Mouse (Mus musculus): Measurements from ENCODE around the gene Usp32. TPM values are rescaled to one million over a fixed set of nuclear protein-coding genes. Genes with fewer than 3 reads are reported as not detected.
"Not testable (repeated sequence)": the region's sequence is repeated elsewhere in the genome, so short reads cannot be mapped to it uniquely, and the experiment has no call there.

Usp32 gene
- polyA plus RNA-seq, 1 experiment from 2014 or later: 5.0 TPM

DNA sequence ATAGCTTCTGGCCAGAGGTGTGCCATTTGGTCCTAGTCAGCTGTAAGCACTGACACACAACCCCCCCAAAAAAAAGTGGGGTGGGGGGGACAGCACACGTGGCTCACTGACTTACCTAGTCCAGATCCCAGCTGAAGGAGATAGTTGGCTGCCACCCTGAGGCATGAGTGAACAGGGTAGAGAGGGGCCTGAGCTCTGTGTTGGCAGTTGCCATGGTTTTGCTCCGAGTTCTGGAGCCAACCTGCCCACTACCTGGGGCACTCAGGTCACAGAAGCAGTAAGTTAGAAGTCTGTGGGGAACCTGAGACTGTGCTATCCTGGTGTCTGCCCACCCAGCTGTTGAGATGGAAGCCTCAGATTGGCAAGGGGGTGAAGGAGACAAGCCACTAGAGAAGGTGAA is 30.9 kb upstream of the Usp32 start:
- H3K27ac ChIP-seq (ENCODE audit: low read length): no peak overlapping the region
- H3K27me3 ChIP-seq (ENCODE audit: control insufficient read depth, insufficient read depth, low read length): no peaks in the 10 kb centered on the region
- H3K4me1 ChIP-seq (ENCODE audit: control insufficient read depth, insufficient read depth, low read length): no peaks in the 10 kb centered on the region; the same call in 1 of the 2 replicates
- ATAC-seq (ENCODE audit: insufficient read depth, low FRiP score): no peak
- H3K4me2 ChIP-seq (ENCODE audit: low read depth, low read length): peak overlapping the region; percentile 62; the same call in 1 of the 2 replicates
- H3K9ac ChIP-seq (ENCODE audit: low read length): no peak overlapping the region
- H3K36me3 ChIP-seq (ENCODE audit: control insufficient read depth, insufficient read depth, low read length): no peaks in the 10 kb centered on the region
- no peaks in the 10 kb centered on the region for H3K9me3 ChIP-seq (replicated peaks; ENCODE audit: control insufficient read depth, low read length)
- WGBS: 30% methylated on average over 2 of the region's 2 CpGs
- no peak overlapping the region for H3K4me3 ChIP-seq (replicated peaks; ENCODE audit: low read length)

DNA sequence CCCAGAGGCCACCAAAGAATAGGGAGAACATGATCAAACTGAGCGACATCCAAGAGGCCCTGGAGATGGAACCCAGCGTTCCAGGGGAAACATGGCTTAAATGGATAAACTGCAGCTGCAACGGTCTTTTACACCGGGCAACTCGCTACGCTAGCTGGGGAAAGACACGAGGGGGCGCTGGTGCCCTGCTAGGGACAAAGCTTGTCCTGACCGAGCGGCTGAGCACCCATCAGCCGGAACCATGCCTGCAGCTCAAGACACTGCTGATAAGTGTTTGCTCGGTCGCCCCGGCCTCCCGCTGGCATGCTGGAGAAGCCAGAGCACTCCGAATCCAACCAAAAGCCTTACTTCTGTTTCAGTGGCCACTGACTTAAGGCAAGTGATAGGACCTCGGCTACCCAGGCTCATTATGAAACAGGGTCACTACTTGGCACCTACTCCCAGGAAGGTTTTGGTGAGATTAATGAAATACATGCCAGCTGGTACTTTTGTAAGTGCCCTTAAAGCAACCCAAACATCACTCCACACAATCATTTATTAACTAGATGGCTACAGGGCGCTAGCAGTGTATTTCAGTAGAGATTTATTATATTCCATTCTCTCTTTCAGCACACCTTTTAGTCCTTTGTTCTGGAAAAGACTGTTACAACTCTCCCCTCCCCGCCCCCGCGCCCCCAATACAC is 30.2 kb upstream of the Usp32 start, which contains the start of gene 1700125H20Rik:
1700125H20Rik (plus strand) TSS at position 347 of the 683 bp plus-strand sequence.
- Histone ChIP-seq H3K4me1 (ENCODE audit: control insufficient read depth, insufficient read depth, low read length) (no peaks in the 10 kb centered on the region; the same call in 1 of the 2 replicates), H3K4me2 (ENCODE audit: low read depth, low read length) (peak within 1 kb of the TSS; percentile 62), H3K9ac (ENCODE audit: low read length) (peak within 1 kb of the TSS; percentile 60; the same call in 1 of the 2 replicates), H3K27me3 (ENCODE audit: control insufficient read depth, insufficient read depth, low read length) (no peaks in the 10 kb centered on the region), H3K27ac (ENCODE audit: low read length) (no peak within 1 kb of the TSS), H3K9me3 (replicated peaks; ENCODE audit: control insufficient read depth, low read length) (no peaks in the 10 kb centered on the region), H3K4me3 (replicated peaks; ENCODE audit: low read length) (peak within 1 kb of the TSS; percentile 36), H3K36me3 (ENCODE audit: control insufficient read depth, insufficient read depth, low read length) (no peaks in the 10 kb centered on the region)
- peak; percentile 91 for ATAC-seq (ENCODE audit: insufficient read depth, low FRiP score)
- WGBS: 11% methylated on average over 21 of the region's 21 CpGs

DNA sequence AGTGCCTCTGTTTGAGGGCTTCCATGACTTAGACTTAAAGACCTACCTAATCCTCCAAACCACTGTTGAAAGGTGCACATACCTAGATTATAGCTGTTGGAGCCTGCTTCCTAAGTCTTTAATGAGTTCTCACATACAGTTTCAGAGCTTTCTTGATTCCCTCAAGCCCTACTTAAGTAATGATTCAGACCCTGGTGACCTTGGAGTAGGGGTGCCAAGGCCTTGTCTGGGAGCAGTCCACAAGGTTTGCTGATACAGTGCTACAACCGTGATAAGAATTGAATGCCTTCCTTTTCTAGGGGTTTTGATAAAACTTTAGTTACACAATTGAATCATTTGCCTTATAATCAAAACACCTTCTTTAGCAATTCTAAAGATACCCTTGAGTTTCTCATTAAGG is 27.5 kb upstream of the Usp32 start:
- WGBS: 70% methylated on average over 1 of the region's 1 CpGs
- no peak overlapping the region for H3K4me3 ChIP-seq (replicated peaks; ENCODE audit: low read length)
- ATAC-seq (ENCODE audit: insufficient read depth, low FRiP score): no peak

DNA sequence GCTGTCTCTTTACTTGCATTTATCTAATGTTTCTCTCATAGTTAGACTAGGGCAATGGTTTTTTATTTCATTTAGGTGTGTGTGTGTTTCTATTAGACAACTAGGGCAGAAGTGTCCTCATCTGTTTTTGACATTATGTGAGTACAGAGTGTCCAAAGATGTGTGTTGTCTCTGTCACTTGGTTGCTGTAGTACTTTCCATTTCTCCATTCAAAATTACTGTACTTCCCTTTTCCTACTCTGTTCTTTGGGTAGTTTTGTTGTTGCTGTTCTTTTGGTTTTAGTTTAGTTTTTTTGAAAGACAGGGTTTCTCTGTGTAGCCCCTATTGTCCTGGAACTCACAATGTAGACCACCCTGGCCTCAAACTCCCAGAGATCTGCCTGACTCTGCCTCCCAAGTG is 24.4 kb upstream of the Usp32 start:
- Histone ChIP-seq H3K36me3 (ENCODE audit: control insufficient read depth, insufficient read depth, low read length) (no peaks in the 10 kb centered on the region), H3K9ac (ENCODE audit: low read length) (no peak overlapping the region), H3K4me3 (replicated peaks; ENCODE audit: low read length) (no peak overlapping the region), H3K27ac (ENCODE audit: low read length) (no peak overlapping the region), H3K4me1 (ENCODE audit: control insufficient read depth, insufficient read depth, low read length) (no peaks in the 10 kb centered on the region), H3K4me2 (ENCODE audit: low read depth, low read length) (no peak overlapping the region), H3K27me3 (ENCODE audit: control insufficient read depth, insufficient read depth, low read length) (no peaks in the 10 kb centered on the region), H3K9me3 (replicated peaks; ENCODE audit: control insufficient read depth, low read length) (no peaks in the 10 kb centered on the region)
- ATAC-seq (ENCODE audit: insufficient read depth, low FRiP score): no peak

More for the DNA sequence above, 27.5 kb upstream of the Usp32 start:
- H3K4me1 ChIP-seq (ENCODE audit: control insufficient read depth, insufficient read depth, low read length): no peaks in the 10 kb centered on the region; the same call in 1 of the 2 replicates
- H3K27me3 ChIP-seq (ENCODE audit: control insufficient read depth, insufficient read depth, low read length): no peaks in the 10 kb centered on the region
- H3K27ac ChIP-seq (ENCODE audit: low read length): no peak overlapping the region
- H3K4me2 ChIP-seq (ENCODE audit: low read depth, low read length): no peak overlapping the region
- no peak overlapping the region for H3K9ac ChIP-seq (ENCODE audit: low read length)
- H3K36me3 ChIP-seq (ENCODE audit: control insufficient read depth, insufficient read depth, low read length): no peaks in the 10 kb centered on the region
- H3K9me3 ChIP-seq (replicated peaks; ENCODE audit: control insufficient read depth, low read length): no peaks in the 10 kb centered on the region

DNA sequence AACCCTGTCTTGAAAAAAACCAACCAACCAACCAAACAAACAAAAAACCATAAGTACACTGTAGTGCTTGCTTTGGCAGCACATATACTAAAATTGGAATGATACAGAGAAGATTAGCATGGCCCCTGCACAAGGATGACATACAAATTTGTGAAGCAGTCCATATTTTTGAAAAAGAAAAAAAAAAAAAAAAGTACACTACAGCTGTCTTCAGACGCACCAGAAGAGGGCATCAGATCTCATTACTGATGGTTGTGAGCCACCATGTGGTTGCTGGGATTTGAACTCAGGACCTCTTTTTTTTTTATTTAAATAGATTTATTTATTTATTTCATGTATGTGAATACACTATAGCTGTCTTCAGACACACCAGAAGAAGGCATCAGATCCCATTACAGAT is 23.1 kb upstream of the Usp32 start:
- not testable (repeated sequence) for H3K27ac ChIP-seq (ENCODE audit: low read length); H3K27me3 ChIP-seq (ENCODE audit: control insufficient read depth, insufficient read depth, low read length); H3K9me3 ChIP-seq (replicated peaks; ENCODE audit: control insufficient read depth, low read length); H3K4me2 ChIP-seq (ENCODE audit: low read depth, low read length); H3K9ac ChIP-seq (ENCODE audit: low read length); H3K36me3 ChIP-seq (ENCODE audit: control insufficient read depth, insufficient read depth, low read length); ATAC-seq (ENCODE audit: insufficient read depth, low FRiP score); H3K4me3 ChIP-seq (replicated peaks; ENCODE audit: low read length); H3K4me1 ChIP-seq (ENCODE audit: control insufficient read depth, insufficient read depth, low read length)
- WGBS: 91% methylated on average over 1 of the region's 1 CpGs

GRCm38 (mm10) chr11:85157301-85157700 is 17.3 kb upstream of the Usp32 start:
- H3K4me1 ChIP-seq (ENCODE audit: control insufficient read depth, insufficient read depth, low read length): no peaks in the 10 kb centered on the region
- H3K4me3 ChIP-seq (replicated peaks; ENCODE audit: low read length): no peak overlapping the region
- H3K4me2 ChIP-seq (ENCODE audit: low read depth, low read length): no peak overlapping the region
- no peak for ATAC-seq (ENCODE audit: insufficient read depth, low FRiP score)
- no peak overlapping the region for H3K9ac ChIP-seq (ENCODE audit: low read length)
- H3K27me3 ChIP-seq (ENCODE audit: control insufficient read depth, insufficient read depth, low read length): no peaks in the 10 kb centered on the region
- 68% methylated on average over 2 of the region's 2 CpGs for WGBS
- no peaks in the 10 kb centered on the region for H3K9me3 ChIP-seq (replicated peaks; ENCODE audit: control insufficient read depth, low read length)
- no peaks in the 10 kb centered on the region for H3K36me3 ChIP-seq (ENCODE audit: control insufficient read depth, insufficient read depth, low read length)
- H3K27ac ChIP-seq (ENCODE audit: low read length): no peak overlapping the region

GRCm38 (mm10) chr11:85152256-85152930 is 12.4 kb upstream of the Usp32 start:
- no peaks in the 10 kb centered on the region for H3K36me3 ChIP-seq (ENCODE audit: control insufficient read depth, insufficient read depth, low read length)
- ATAC-seq (ENCODE audit: insufficient read depth, low FRiP score): no peak
- H3K9me3 ChIP-seq (replicated peaks; ENCODE audit: control insufficient read depth, low read length): no peaks in the 10 kb centered on the region
- H3K27me3 ChIP-seq (ENCODE audit: control insufficient read depth, insufficient read depth, low read length): no peaks in the 10 kb centered on the region
- no peak overlapping the region for H3K4me2 ChIP-seq (ENCODE audit: low read depth, low read length)
- no peak overlapping the region for H3K9ac ChIP-seq (ENCODE audit: low read length)
- WGBS: 81% methylated on average over 2 of the region's 2 CpGs
- H3K27ac ChIP-seq (ENCODE audit: low read length): no peak overlapping the region
- H3K4me1 ChIP-seq (ENCODE audit: control insufficient read depth, insufficient read depth, low read length): no peaks in the 10 kb centered on the region
- no peak overlapping the region for H3K4me3 ChIP-seq (replicated peaks; ENCODE audit: low read length)

DNA sequence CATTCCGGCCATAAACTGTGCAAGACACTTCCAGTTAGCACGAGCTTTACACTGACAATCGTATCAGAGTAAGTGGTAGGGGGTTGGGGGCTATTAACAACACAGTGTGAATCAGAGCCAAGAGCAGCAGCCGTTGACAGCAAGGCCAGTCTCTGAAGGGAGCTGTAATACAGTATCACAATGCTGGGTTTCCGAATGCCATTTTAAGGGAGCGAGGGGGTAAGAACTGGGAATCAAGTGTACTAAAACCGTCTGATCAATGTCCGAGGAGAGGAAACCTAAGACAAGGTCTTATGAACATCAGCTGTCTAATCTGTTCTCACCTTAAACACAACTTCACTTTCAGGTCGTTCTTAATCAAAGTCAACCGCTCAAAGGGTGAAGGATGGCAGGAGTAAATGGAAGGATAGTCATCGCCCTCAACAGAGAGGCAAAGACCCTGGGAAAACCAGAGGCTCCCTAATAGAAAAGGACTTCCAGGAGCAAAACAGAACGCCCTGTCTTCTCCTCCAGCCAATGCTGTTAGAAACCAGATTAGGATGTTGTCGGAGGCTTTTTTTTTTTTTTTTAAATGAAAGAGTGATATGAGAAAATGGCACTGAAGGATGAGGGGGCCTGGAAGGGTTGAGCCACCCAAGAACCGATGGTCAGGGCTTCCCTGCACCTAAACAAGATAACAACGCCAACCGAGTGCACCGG is 1.0 kb downstream of the Usp32 start:
- Histone ChIP-seq H3K4me1 (ENCODE audit: control insufficient read depth, insufficient read depth, low read length) (peaks cover 4% of the 10 kb centered on the region), H3K4me3 (replicated peaks; ENCODE audit: low read length) (peak overlapping the region; percentile 88), H3K9ac (ENCODE audit: low read length) (peak overlapping the region; percentile 88), H3K27ac (ENCODE audit: low read length) (peak overlapping the region; percentile 60), H3K36me3 (ENCODE audit: control insufficient read depth, insufficient read depth, low read length) (no peaks in the 10 kb centered on the region), H3K9me3 (replicated peaks; ENCODE audit: control insufficient read depth, low read length) (no peaks in the 10 kb centered on the region), H3K4me2 (ENCODE audit: low read depth, low read length) (peak overlapping the region; percentile 58), H3K27me3 (ENCODE audit: control insufficient read depth, insufficient read depth, low read length) (no peaks in the 10 kb centered on the region)
- 2% methylated on average over 17 of the region's 17 CpGs for WGBS
- no peak for ATAC-seq (ENCODE audit: insufficient read depth, low FRiP score)

- Histone ChIP-seq H3K27ac (ENCODE audit: low read length) (no peak overlapping the region), H3K4me2 (ENCODE audit: low read depth, low read length) (no peak overlapping the region)
- no peak for ATAC-seq (ENCODE audit: insufficient read depth, low FRiP score)
These were observed 8.4 kb downstream of the Usp32 start for GRCm38 (mm10) chr11:85131542-85131941.

More at GRCm38 (mm10) chr11:85131542-85131941, 8.4 kb downstream of the Usp32 start:
- Histone ChIP-seq H3K4me1 (ENCODE audit: control insufficient read depth, insufficient read depth, low read length) (no peaks in the 10 kb centered on the region), H3K4me3 (replicated peaks; ENCODE audit: low read length) (no peak overlapping the region), H3K36me3 (ENCODE audit: control insufficient read depth, insufficient read depth, low read length) (no peaks in the 10 kb centered on the region), H3K27me3 (ENCODE audit: control insufficient read depth, insufficient read depth, low read length) (no peaks in the 10 kb centered on the region), H3K9me3 (replicated peaks; ENCODE audit: control insufficient read depth, low read length) (no peaks in the 10 kb centered on the region), H3K9ac (ENCODE audit: low read length) (no peak overlapping the region)
- WGBS: 51% methylated on average over 2 of the region's 2 CpGs
